Mouse (Mus musculus) E14TG2a.4 (cell line): ENCODE measurements around the gene Tmem86a.

Source experiments
- CTCF ChIP-seq: conservative IDR thresholded peaks from 2 replicates; pipeline ENCODE4 v1.5.1; 2014; ENCODE audit warnings: low read length
- NANOG ChIP-seq: IDR thresholded peaks from 2 replicates; pipeline ENCODE4 v1.6.1; 2014; ENCODE audit warnings: borderline replicate concordance, low read length, mixed read lengths
- POU5F1 ChIP-seq: IDR thresholded peaks from 2 replicates; pipeline ENCODE4 v1.6.1; 2014; ENCODE audit warnings: low read length, borderline replicate concordance

DNA sequence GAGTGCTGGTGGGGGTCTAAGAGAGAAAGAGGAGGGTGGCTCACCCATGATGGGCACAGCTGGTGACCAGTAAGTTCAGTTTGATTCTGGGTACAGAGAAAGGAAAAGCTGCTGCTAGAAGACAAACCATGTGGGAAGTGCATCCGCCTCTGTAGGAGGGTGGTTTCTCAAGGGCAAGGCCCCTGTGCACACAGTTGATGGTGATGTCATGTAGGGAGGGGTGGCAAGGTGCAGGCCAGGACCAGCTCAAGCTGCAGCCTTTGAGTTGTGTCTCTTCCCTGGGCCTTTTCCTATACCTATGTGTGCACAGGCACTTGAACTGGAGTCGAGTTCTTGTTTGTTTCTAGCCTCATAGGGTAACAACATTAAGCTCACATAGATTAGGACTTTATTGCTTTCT is 44.6 kb downstream of the Tmem86a start:
- no peak for TF ChIP-seq CTCF
- TF ChIP-seq NANOG, result no peak
- no peak for TF ChIP-seq POU5F1
